8 mouse cellular contexts compared by ENCODE assay signal in the genomic region with DNA sequence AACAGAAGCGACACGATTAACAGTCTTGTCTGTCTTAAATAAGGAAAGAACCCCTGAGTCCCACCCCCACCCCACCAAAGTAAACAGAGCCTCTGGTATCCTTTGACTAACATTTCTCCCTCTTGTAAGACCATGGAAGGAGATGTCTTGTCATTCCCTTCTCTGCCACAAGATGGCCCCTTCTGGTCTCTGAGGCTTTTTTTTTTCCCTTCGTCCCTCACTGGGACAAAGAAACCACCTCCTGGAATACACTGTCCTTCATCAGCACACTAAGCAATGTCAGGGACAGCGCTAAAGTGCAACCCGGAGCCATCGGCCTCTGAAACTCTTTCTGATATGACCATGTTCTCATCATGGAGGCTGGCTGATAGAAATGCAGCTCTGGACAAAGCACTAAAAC.
A peak's percentile ranks its signal among the peaks of the same experiment; 100 is the strongest.
DNase-seq lines count a peak whose midpoint lies in the region; ATAC-seq and TF ChIP-seq lines count a peak whose summit lies in the region.

No protein-coding gene starts in this region.

- ATAC-seq in forebrain, embryonic 12.5 days (ENCODE audit: low FRiP score) = no peak
- ATAC-seq in lung, embryonic 16.5 days (ENCODE audit: low read depth) = no peak

- TF ChIP-seq CTCF in E14TG2a.4 (conservative IDR thresholded peaks at IDR 0.05; ENCODE audit: low read length) = peak; percentile 79

- H3K4me1 ChIP-seq in forebrain, embryonic 10.5 days = peaks cover 41% of the 10 kb centered on the region
- peaks cover 13% of the 10 kb centered on the region; the same call in 1 of the 2 replicates for H3K4me1 ChIP-seq in forebrain, embryonic 12.5 days
- H3K4me1 ChIP-seq in E14TG2a.4 (replicated peaks; ENCODE audit: low read depth, low read length) = peaks cover 34% of the 10 kb centered on the region
- H3K4me1 ChIP-seq in lung, embryonic 16.5 days (replicated peaks; ENCODE audit: control insufficient read depth, insufficient read depth, low read length) = peaks cover 50% of the 10 kb centered on the region

- 56% methylated on average over 6 of the region's 6 CpGs for WGBS in forebrain, embryonic 10.5 days
- 54% methylated on average over 6 of the region's 6 CpGs for WGBS in forebrain, embryonic 12.5 days
- WGBS in lung, embryonic 16.5 days = 35% methylated on average over 6 of the region's 6 CpGs

- H3K27me3 ChIP-seq in forebrain, embryonic 10.5 days (ENCODE audit: poor library complexity, severe bottlenecking) = no peaks in the 10 kb centered on the region
- 0 out of 2 replicates have a peak, but pooled peaks cover 3% of the 10 kb centered on the region for H3K27me3 ChIP-seq in forebrain, embryonic 12.5 days
- no peaks in the 10 kb centered on the region for H3K27me3 ChIP-seq in E14TG2a.4 (ENCODE audit: insufficient read depth, low read length)
- no peaks in the 10 kb centered on the region for H3K27me3 ChIP-seq in lung, embryonic 16.5 days (ENCODE audit: control insufficient read depth, insufficient read depth, low read depth, low read length)

- peaks cover 47% of the 10 kb centered on the region for H3K36me3 ChIP-seq in forebrain, embryonic 10.5 days (replicated peaks)
- peaks cover 58% of the 10 kb centered on the region for H3K36me3 ChIP-seq in forebrain, embryonic 12.5 days (replicated peaks)
- H3K36me3 ChIP-seq in E14TG2a.4 (ENCODE audit: insufficient read depth, low read length) = peaks cover 63% of the 10 kb centered on the region
- no peaks in the 10 kb centered on the region for H3K36me3 ChIP-seq in lung, embryonic 16.5 days (ENCODE audit: control insufficient read depth, insufficient read depth, low read length)

- H3K27ac ChIP-seq in forebrain, embryonic 10.5 days = peak overlapping the region; percentile 71
- H3K27ac ChIP-seq in forebrain, embryonic 12.5 days = no peak overlapping the region
- H3K27ac ChIP-seq in lung, embryonic 16.5 days (ENCODE audit: low read length) = peak overlapping the region; percentile 23; the same call in 1 of the 2 replicates

- peak; percentile 44 for DNase-seq in forebrain, embryonic 10.5 days (ENCODE audit: extremely low spot score, low spot score)
- DNase-seq in cerebellum, adult 11-12 months = peak; percentile 56
- peak; percentile 82 for DNase-seq in forelimb bud, embryonic 11.5 days (ENCODE audit: low read depth, low spot score)
- DNase-seq in kidney, adult 8-10 months = peak; percentile 61 to 78
- DNase-seq in right cerebral cortex, postnatal 10 days (ENCODE audit: low spot score in 2 of 2) = peak; percentile 78 to 86

- no peak overlapping the region for H3K9ac ChIP-seq in forebrain, embryonic 12.5 days
- no peak overlapping the region for H3K9ac ChIP-seq in lung, embryonic 16.5 days (ENCODE audit: low read length)

- H3K9me3 ChIP-seq in forebrain, embryonic 10.5 days = no peaks in the 10 kb centered on the region
- no peaks in the 10 kb centered on the region for H3K9me3 ChIP-seq in forebrain, embryonic 12.5 days
- no peaks in the 10 kb centered on the region for H3K9me3 ChIP-seq in E14TG2a.4 (ENCODE audit: low read length)
- H3K9me3 ChIP-seq in lung, embryonic 16.5 days (ENCODE audit: control insufficient read depth, low read length) = no peaks in the 10 kb centered on the region

- H3K4me2 ChIP-seq in forebrain, embryonic 12.5 days = no peak overlapping the region
- H3K4me2 ChIP-seq in lung, embryonic 16.5 days (ENCODE audit: low read depth, low read length) = no peak overlapping the region

- no peak overlapping the region for H3K4me3 ChIP-seq in forebrain, embryonic 10.5 days
- H3K4me3 ChIP-seq in forebrain, embryonic 12.5 days (replicated peaks) = no peak overlapping the region
- H3K4me3 ChIP-seq in E14TG2a.4 (replicated peaks; ENCODE audit: low read length) = no peak overlapping the region
- no peak overlapping the region for H3K4me3 ChIP-seq in lung, embryonic 16.5 days (ENCODE audit: low read length)
